Mouse (Mus musculus) hematopoietic stem cell, adult 5-6 weeks (primary cell): ENCODE data around the gene Ablim1. TPM values are rescaled to one million over a fixed set of nuclear protein-coding genes. Genes with fewer than 3 reads are reported as not detected.

ENCODE experiments used
- ATAC-seq, 2 experiments: fragments of 125-278 bp in 1 of 2; replicated peaks in 1 of 2; 2 replicates each; pipeline ENCODE4 v1.8.0; 2016 to 2017; ENCODE audit warnings: inconsistent platforms in 2 of 2, mild to moderate bottlenecking in 2 of 2, moderate number of reproducible peaks in 2 of 2, low read depth in 1 of 2, moderate TSS enrichment in 1 of 2; ENCODE audit not compliant: low FRiP score in 2 of 2, poor library complexity in 2 of 2, severe bottlenecking in 2 of 2, insufficient read depth in 1 of 2, low TSS enrichment in 1 of 2
- total RNA-seq: library from RNA; stranded (forward); fragments of 172-1452, 232-1000 nt; gene quantifications from 2 replicates; pipeline ENCODE4 v1.2.3, GENCODE M21; 2017

Gene Ablim1
- total RNA-seq, 1 experiment from 2014 or later: 46.1 TPM

DNA sequence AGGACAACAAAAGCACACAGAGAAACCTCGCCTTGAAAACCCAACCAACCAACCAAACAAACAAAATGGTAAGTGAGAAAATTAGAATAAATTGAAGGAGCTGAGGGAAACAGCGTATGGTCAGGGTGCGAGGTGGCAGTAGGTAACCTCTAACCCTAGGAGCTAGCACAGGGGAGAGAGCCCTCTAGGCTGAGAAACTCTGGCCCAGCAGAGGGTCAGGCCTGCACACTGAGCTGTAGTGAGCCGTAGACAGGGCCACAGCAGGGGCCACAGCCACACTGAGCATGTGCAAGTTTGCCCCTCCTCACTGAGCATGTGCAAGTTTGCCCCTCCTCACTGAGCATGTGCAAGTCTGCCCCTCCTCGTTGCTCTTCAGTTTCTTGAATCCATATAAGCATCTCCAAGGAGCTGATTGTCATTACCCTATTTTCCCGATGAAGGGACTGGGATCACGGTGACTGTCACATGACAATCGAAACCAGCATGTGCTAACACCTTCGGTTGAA is 247.6 kb downstream of the Ablim1 start:
- no peak for ATAC-seq

DNA sequence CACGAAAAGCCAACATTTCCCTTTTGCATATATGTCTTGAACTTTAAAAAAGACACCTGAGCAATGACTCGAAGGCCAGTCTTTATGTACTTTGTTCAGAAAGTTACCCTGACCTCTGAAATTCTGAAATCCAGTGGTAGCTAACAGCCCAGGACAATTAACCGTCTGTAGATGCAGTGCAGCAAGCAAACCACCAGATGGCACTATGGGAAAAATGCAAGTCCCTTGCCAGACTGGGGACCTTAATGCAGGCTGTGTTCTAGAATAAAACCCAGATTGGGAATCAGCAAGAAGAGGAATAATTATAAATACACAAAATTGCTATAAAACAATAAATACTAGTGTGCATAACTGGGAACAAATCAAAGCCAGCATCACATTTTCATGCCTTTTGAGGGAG is 248.4 kb downstream of the Ablim1 start:
- peak; percentile 42 to 53; a peak in 1 of 4 replicates for ATAC-seq

DNA sequence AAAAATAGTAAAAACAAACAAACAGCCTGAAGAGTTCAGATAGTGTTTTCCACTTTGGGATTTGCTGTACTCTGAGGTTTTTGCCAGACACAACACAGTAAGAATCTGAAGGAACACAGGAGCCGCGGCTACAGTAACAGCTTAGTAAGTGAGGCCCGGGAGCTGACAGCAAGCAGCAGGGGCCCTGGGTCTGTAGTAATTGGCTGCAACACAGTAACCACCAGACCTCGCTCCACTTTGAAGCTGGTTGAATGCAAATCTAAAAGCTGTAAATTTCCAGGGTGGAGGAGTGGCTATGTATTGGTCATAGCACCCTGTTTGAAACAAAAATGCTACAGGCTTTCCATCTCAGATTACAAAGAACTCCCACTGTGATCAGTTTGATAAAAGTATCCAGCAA is 252.0 kb downstream of the Ablim1 start:
- ATAC-seq: no peak

DNA sequence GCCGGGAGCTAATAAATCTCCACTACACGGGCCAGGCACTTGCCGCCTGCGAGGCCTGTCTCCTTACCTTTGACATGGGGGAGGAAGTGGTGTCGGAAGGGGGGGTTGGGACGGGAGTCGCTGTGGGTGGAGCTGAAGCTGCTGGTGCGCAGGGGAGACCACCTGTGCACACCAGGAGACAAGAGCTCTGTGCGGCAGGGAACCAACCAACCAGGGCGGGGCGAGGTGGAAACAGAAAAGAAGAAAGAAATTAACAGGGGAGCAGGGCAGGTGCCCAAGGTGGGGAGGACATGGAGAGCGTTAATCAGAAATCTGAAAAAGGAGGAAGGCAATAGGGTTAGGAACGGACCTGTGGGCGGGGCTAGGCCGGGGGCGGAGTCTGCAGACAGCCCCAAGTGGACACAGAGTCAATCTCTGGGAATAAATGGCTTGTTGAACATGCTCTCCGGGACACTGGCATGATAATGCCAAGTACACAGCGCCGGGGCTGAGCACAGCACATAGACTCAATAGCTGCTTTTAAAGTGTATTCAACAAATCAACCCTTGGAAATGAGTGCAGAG is 255.6 kb downstream of the Ablim1 start:
- ATAC-seq: no peak

DNA sequence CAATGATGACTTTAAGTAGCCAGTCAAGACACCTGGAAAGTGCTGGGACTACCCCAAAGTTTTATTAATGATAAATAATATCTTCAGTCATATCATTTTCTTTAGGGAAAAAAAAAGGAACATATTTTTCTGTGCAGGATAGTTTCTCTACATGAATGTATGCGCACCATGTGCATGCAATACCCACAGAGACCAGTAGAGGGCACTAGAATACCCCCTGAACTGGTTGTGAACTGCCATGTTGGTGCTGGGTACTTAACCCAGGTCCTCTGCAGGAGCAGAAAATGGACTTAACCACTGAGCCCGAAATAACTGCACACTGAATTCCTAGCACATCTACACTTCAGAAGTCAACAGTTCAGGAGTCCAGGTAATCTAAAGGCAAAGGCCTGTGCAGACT is 257.2 kb downstream of the Ablim1 start:
- ATAC-seq: no peak

DNA sequence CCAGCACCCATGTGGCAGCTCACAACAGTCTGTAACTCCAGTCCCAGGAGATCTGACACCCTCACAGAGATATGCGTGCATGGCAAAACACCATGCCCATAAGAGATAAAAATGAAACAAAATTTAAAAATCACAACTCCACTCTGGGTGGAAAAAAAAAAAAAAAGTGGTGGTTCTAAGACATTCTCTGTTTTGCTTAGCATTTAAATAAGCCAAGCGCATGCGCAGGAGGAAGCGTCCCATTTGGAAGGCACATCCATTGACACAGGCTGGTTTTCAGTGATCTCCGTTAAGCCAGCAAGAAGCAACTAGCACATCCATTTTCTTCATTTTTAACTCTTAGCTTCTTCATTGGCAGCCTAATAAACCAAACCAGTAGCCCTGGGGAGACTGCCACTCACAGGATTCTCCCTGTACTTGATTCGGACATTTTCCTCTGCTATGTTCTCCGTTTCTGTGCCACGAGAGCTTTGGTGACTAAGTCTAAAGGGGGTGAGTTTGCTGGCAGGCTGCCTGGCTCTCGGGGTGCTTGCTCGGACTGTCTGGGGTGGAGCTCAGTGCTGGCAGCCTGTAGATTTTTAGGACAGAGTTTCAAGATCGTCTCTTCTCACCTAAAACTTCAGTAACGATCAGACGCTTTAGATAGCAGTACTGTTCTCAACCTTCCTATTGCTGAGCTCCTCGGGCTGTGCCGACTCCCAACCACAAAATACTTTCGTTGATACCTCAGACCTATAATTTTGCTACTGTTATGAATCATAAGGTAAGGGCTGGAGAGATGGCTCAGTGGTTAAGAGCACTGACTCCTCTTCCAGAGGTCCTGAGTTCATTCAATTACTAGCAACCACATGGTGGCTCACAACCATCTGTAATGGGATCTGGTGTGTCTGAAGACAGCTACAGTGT is 259.3 kb downstream of the Ablim1 start:
- no peak for ATAC-seq

DNA sequence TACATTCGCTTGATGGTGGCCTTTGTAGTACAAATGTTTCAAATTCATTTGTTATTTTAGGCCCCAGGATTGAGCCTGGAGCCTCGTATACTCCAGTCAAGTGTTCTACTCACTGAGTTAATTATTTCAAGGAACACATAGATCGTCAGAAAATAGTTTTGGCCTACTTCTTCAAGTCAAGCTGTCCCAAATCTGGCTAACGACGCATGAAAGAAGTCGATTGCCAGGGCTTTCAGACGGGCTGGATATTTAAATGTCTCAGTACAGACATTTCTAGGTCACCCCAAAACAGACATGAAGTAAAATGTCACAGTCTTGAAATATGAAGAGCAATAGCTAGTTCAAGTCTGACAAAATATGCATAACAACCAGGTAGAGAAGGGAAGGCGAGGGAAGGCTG is 261.8 kb downstream of the Ablim1 start:
- ATAC-seq: no peak

DNA sequence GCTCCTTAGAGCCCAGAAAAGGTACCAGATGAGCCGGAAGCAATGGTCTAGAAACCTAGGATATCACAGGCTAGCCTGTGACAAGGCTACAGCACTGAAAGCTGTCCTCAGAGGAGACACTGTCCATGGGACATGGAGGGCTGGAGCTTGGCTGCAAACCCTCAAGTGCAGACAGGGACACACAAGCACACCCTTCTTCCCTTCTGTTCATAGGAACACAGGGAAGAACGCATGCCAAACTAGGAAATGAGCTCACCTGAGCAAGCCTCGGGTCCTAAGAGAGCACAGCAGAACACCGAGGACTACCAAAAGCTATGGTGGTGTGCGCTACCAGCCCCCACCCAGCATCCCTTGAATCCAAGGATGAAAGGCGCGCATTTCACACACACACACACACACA is 262.7 kb downstream of the Ablim1 start:
- ATAC-seq: no peak

DNA sequence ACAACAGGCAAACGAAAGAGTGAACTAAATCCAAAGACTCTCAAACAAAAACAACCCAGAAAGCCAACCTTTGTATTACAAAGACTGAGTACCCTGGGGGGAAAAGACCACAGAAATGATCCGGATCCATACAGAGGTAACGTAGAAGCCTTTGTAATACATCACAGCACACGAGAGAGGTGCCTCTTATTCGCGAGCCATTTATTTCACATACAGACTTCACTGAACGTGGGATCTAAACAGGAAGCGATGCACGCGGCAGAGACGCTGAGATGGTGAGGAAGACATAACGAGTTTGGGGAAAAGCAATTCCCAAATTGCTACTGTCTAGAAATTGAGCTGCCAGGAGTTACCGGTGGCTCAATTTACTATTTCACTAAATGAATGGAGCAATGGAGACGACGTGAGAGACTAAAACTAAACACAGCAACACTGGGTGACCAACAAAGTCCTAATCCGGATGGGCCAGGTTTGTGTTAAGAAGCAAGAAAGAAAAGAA is 265.1 kb downstream of the Ablim1 start:
- ATAC-seq: no peak

DNA sequence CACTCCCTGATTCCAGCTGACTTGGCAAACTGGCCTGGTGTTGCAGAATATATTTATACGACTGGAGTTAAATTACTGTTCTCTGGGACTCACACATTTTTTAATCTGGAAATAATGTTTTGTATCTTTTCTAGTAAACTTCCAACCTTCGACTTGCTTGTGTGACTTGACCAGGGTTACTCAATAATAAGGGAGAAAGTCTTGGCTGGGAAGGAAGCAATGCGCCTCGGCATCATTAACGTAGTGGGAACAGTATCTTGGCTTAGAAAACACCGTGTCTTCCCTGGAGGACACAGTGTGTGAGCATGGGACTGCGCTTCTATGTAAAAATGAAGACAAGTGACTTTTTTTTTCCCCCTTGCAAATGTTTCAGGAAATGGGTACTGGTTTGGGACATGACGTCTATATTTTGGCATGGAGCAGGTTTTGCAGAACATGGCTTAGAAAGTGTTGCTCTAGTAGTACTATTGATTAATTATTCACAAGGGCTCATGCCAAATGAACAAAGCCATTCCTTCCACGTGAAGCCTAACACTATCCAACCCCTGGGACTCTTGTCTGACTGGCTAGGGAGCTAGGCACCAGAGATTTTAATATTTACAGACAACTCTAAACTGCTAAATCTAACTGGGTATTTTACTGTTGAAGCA is 266.9 kb downstream of the Ablim1 start:
- ATAC-seq: no peak

DNA sequence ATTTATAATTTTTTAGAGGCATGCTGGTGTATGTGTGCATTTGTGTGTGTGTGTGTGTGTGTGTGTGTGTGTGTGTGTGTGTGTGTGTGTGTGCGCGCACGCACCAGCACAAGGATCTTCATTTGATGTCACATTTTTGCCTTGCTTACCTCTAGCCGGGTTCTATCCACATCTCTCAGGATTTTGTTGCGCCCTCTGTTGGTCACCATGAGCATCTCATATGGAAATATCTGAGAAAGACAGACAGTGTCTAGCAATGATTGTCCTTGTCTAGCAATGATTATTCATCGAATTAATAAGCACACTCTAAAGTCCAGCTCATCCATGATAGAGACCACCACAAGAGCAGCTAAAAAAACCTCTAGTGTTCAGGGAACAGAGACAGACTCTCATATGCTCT is 275.5 kb downstream of the Ablim1 start:
- no peak for ATAC-seq

DNA sequence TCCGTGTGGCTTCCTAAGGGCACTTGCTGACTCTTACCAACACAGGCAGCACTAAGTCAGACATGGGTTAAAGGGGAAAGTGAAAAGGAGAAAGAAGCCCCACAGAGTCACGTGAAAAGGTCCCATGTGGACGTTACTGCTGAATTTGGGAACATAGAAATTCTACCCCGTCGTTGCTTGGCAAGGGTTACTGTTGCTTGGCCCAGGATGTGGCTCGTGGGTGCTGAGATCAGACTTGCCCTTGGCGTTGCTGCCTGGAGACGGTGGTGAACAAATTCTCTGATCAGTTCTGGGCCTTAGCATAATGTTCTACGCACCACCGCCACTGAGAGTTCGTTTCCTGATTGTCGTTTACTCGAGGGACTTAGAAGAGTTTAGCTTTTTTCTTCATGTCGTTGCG is 277.9 kb downstream of the Ablim1 start:
- no peak for ATAC-seq

DNA sequence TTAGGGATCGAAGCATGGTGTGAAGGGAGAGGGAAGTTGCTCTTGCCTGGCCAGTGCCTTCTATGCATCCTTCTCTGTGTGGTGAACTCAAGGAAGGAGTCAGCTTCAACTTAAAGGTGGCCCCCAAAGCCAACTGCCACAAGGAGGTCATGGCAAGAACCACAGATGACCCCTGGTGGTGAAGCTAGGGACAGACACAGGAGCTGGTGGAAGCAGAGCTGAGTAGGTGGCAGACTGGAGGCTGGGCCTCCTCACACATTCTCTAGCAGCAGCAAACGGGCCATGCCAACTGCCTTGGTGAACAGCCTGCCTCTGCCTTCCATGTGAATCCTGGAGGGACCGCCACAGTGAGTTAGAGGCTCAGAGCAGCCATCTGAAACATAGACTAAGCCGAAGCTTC is 283.1 kb downstream of the Ablim1 start:
- ATAC-seq: peak; percentile 45 to 76

DNA sequence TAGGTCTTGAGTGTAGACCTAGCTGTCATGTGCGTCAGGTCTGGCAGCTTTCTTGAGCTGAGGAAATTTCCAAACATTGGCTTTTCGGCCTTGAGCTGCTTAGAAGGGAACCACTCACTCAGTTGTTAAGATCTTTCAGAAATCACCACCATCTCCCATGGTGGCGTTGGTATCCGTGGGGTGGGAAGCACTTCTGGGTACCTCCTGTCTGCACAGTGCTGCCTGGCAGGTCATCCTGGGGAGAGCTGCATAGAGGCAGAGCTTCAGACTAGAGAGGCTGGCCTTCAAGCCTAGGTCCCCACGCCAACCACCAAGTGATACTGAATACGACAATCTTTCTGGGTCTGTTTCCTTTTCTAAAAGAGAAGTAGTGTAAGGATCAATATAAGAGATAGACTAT is 285.3 kb downstream of the Ablim1 start:
- no peak for ATAC-seq

DNA sequence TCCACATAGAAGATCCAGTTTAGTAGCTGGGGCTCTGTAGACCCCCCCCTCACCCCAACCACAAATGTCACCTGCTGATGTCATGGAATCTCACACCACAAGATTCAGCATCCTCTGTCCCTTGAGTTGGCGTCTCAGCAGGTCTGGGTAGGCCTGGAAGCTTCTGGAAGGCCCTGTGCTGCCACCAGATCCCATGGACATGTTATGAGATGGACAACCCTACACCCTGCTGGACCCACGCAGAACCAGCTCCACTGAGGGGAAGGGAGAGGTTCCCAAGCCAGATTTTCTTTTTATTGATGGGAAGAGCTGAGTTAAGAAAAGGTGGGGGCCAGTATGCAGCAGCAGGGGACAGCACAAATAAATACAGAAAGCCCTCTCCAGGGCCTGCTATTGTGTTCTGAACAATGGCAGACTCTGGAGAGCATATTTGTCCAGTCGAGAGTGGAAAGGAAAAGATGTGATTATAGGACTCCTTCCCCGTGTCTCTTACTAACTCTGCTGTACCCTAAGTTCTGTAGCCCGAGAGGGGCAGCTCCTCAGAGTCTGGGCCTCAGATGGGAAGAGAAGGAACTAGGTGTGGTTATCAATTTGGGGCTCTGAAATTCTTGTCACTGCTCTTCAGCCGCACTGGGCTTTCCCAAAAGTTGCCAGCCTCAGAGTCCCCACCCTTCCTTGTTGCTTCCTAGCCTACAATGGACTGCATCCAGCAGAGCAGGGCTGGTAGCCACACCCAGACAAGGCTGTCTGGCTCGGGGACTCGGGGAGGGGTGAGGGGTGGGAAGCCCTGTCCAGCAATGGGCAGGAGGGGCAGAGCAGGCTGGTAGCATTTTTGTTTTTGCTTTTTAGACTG is 286.2 kb downstream of the Ablim1 start:
- ATAC-seq: no peak

DNA sequence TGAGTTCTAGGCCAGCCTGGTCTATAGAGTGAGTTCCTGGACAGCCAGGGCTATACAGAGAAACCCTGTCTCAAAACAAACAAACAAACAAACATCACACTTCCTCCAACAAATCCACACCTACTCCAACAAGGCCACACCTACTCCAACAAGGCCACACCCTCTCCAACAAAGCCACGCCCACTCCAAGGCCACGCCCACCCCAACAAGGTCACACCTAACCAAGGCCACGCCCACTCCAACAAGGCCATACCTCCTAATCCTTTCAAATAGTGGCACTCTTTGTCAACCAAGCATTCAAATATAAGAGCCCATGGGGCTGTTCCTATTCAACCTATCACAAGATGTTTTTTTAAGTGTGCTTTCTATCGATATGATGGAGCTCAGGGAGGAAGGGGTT is 288.2 kb downstream of the Ablim1 start:
- ATAC-seq: no peak

DNA sequence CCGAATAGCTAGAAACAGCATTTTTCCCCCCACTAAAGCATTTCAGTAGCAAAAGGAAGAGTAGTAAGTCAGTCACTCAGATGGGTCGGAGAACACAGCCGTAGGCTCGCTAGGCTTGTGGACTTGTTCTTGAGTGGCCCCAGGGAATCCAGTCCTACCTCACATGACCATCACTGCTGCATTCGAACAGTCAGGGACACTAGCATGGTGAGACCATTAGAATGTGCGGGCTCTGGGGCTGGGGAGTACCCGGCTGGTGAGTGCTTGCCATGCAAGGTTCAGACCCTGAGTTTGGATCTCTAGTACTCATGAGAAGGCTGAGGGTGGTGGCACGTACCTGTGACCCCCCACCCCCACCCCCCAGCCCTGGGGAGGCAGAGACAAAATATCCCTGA is 296.9 kb downstream of the Ablim1 start:
- no peak for ATAC-seq
